Mouse (Mus musculus): ENCODE data around the gene Cd81. TPM values are rescaled to one million over a fixed set of nuclear protein-coding genes. Genes with fewer than 3 reads are reported as not detected.

Gene Cd81
- total RNA-seq (2021), result 100 to 1,000 TPM; 419 to 448 TPM
- long read RNA-seq, experiment 1, transcript Cd81-201 (8 exons, 1,533 nt), result major isoform, 972 of 1,019 reads
- long read RNA-seq, experiment 1, partial matches to known transcripts, result 24 of 1,019 reads
- long read RNA-seq, experiment 1, other reads (novel, unspliced or antisense), result 21 of 1,019 reads
- long read RNA-seq, experiment 2, transcript Cd81-201 (8 exons, 1,533 nt), result major isoform, 1,279 of 1,345 reads
- long read RNA-seq, experiment 2, partial matches to known transcripts, result 31 of 1,345 reads
- long read RNA-seq, experiment 2, other reads (novel, unspliced or antisense), result 32 of 1,345 reads

GRCm38 (mm10) chr7:143052626-143053007, at the start of gene Cd81:
TSS of gene Cd81 (plus strand) at chr7:143052739.
- peak; percentile 80 to 86 for DNase-seq (ENCODE audit: low spot score in 2 of 2)
- Histone ChIP-seq H3K27ac (peak within 1 kb of the TSS; percentile 99), H3K4me3 (peak within 1 kb of the TSS; percentile 100)
- no peak for TF ChIP-seq CTCF (conservative IDR thresholded peaks at IDR 0.05)

- no peak for TF ChIP-seq CTCF (conservative IDR thresholded peaks at IDR 0.05)
- Histone ChIP-seq H3K27ac (no peak within 1 kb of the TSS), H3K4me3 (no peak within 1 kb of the TSS)
- DNase-seq (ENCODE audit: low spot score in 2 of 2), result no peak
Observed at GRCm38 (mm10) chr7:143004727-143005343, 47.7 kb upstream of the Cd81 start, which contains the start of gene Tspan32. TSS of gene Tspan32 (plus strand) at chr7:143005046.

GRCm38 (mm10) chr7:143005344-143006096, 47.0 kb upstream of the Cd81 start:
- no peak overlapping the region for H3K4me3 ChIP-seq
- no peak for DNase-seq (ENCODE audit: low spot score in 2 of 2)
- no peak for TF ChIP-seq CTCF (conservative IDR thresholded peaks at IDR 0.05)
- no peak overlapping the region for H3K27ac ChIP-seq

- TF ChIP-seq CTCF (conservative IDR thresholded peaks at IDR 0.05), result no peak
- Histone ChIP-seq H3K27ac (no peak overlapping the region), H3K4me3 (no peak overlapping the region)
- no peak for DNase-seq (ENCODE audit: low spot score in 2 of 2)
Observed at GRCm38 (mm10) chr7:143006097-143006755, 46.3 kb upstream of the Cd81 start.

GRCm38 (mm10) chr7:143006756-143007598, 45.6 kb upstream of the Cd81 start:
- TF ChIP-seq CTCF (conservative IDR thresholded peaks at IDR 0.05), result no peak
- H3K4me3 ChIP-seq, result no peak overlapping the region
- no peak for DNase-seq (ENCODE audit: low spot score in 2 of 2)
- peak overlapping the region; percentile 89; the same call in 1 of the 2 replicates for H3K27ac ChIP-seq

- Histone ChIP-seq H3K4me3 (no peak overlapping the region), H3K27ac (peak overlapping the region; percentile 89)
- peak; percentile 91 for TF ChIP-seq CTCF (conservative IDR thresholded peaks at IDR 0.05)
- peak; percentile 91 to 97 for DNase-seq (ENCODE audit: low spot score in 2 of 2)
Observed at GRCm38 (mm10) chr7:143007599-143008369, 44.8 kb upstream of the Cd81 start.

- no peak overlapping the region for H3K4me3 ChIP-seq
- TF ChIP-seq CTCF (conservative IDR thresholded peaks at IDR 0.05), result peak; percentile 31
- DNase-seq (ENCODE audit: low spot score in 2 of 2), result no peak
- peak overlapping the region; percentile 89 for H3K27ac ChIP-seq
Observed at GRCm38 (mm10) chr7:143008370-143008926, 44.1 kb upstream of the Cd81 start.

GRCm38 (mm10) chr7:143008996-143009665, 43.4 kb upstream of the Cd81 start:
- DNase-seq (ENCODE audit: low spot score in 2 of 2), result no peak
- Histone ChIP-seq H3K27ac (peak overlapping the region; percentile 63), H3K4me3 (no peak overlapping the region)
- no peak for TF ChIP-seq CTCF (conservative IDR thresholded peaks at IDR 0.05)

- TF ChIP-seq CTCF (conservative IDR thresholded peaks at IDR 0.05), result no peak
- H3K27ac ChIP-seq, result peak overlapping the region; percentile 63; the same call in 1 of the 2 replicates
Observed at GRCm38 (mm10) chr7:143009996-143010395, 42.5 kb upstream of the Cd81 start.

GRCm38 (mm10) chr7:143011226-143011625, 41.3 kb upstream of the Cd81 start:
- H3K27ac ChIP-seq, result no peak overlapping the region
- no peak for DNase-seq (ENCODE audit: low spot score in 2 of 2)
- no peak for TF ChIP-seq CTCF (conservative IDR thresholded peaks at IDR 0.05)
- no peak overlapping the region for H3K4me3 ChIP-seq

More at GRCm38 (mm10) chr7:143009996-143010395, 42.5 kb upstream of the Cd81 start:
- no peak for DNase-seq (ENCODE audit: low spot score in 2 of 2)
- no peak overlapping the region for H3K4me3 ChIP-seq

Data from layer of hippocampus, adult 2 months (tissue).